Mouse (Mus musculus) heart, adult 8-10 months (tissue): ENCODE results near the gene Il2rb. TPM values are rescaled to one million over a fixed set of nuclear protein-coding genes. Genes with fewer than 3 reads are reported as not detected.
A peak's percentile ranks its signal among the peaks of the same experiment; 100 is the strongest.

ENCODE experiments used
- DNase-seq: peaks from one replicate; pipeline ENCODE4 v3.0.0; 2022; ENCODE audit warnings: low spot score
- total RNA-seq, 4 experiments: library from RNA; stranded (reverse); gene quantifications; 2 replicates each; pipeline ENCODE4 v1.2.4; 2022

Gene Il2rb
- total RNA-seq, 4 experiments from 2014 or later, result 0.13 to 0.57 (median 0.34) TPM

- peak; percentile 89 for DNase-seq
These were observed 25.1 kb upstream of the Il2rb start for GRCm38 (mm10) chr15:78520112-78520715.

GRCm38 (mm10) chr15:78518221-78518620 is 23.1 kb upstream of the Il2rb start:
- no peak for DNase-seq

GRCm38 (mm10) chr15:78515759-78516158 is 20.7 kb upstream of the Il2rb start:
- DNase-seq, result no peak

GRCm38 (mm10) chr15:78514393-78515146 is 19.5 kb upstream of the Il2rb start:
- peak; percentile 84 for DNase-seq

- DNase-seq, result no peak
These were observed 17.9 kb upstream of the Il2rb start for GRCm38 (mm10) chr15:78513019-78513418.

GRCm38 (mm10) chr15:78511951-78512350 is 16.9 kb upstream of the Il2rb start:
- DNase-seq, result no peak

GRCm38 (mm10) chr15:78510736-78511135 is 15.7 kb upstream of the Il2rb start:
- no peak for DNase-seq

- no peak for DNase-seq
These were observed 15.1 kb upstream of the Il2rb start for GRCm38 (mm10) chr15:78510121-78510576.

- DNase-seq, result no peak
These were observed 14.3 kb upstream of the Il2rb start for GRCm38 (mm10) chr15:78509297-78509899.

- DNase-seq, result no peak
These were observed 13.4 kb upstream of the Il2rb start for GRCm38 (mm10) chr15:78508443-78508842.

- DNase-seq, result no peak
These were observed 10.5 kb upstream of the Il2rb start for GRCm38 (mm10) chr15:78505541-78505940.

GRCm38 (mm10) chr15:78504816-78505215 is 9.7 kb upstream of the Il2rb start:
- no peak for DNase-seq

GRCm38 (mm10) chr15:78504013-78504412 is 8.9 kb upstream of the Il2rb start:
- DNase-seq, result no peak

- DNase-seq, result no peak
These were observed 7.5 kb upstream of the Il2rb start for GRCm38 (mm10) chr15:78502437-78503132.

GRCm38 (mm10) chr15:78493401-78494010 is 1.6 kb downstream of the Il2rb start:
- DNase-seq, result no peak

- DNase-seq, result no peak
These were observed 3.8 kb downstream of the Il2rb start for GRCm38 (mm10) chr15:78491301-78491700.

GRCm38 (mm10) chr15:78489906-78490305 is 5.2 kb downstream of the Il2rb start:
- no peak for DNase-seq

GRCm38 (mm10) chr15:78489248-78489647 is 5.8 kb downstream of the Il2rb start:
- DNase-seq, result no peak

GRCm38 (mm10) chr15:78487066-78487465 is 8.0 kb downstream of the Il2rb start:
- DNase-seq, result no peak

- DNase-seq, result no peak
These were observed 8.5 kb downstream of the Il2rb start for GRCm38 (mm10) chr15:78486564-78486963.

GRCm38 (mm10) chr15:78483311-78483710 is 11.8 kb downstream of the Il2rb start:
- DNase-seq, result no peak

- DNase-seq, result no peak
These were observed 12.6 kb downstream of the Il2rb start for GRCm38 (mm10) chr15:78482518-78482917.
